Mouse (Mus musculus) left cerebral cortex, adult 6 months (tissue): Measurements from ENCODE around the gene Cdh24. TPM values are rescaled to one million over a fixed set of nuclear protein-coding genes. Genes with fewer than 3 reads are reported as not detected.

Experiments
- long read RNA-seq, 2 experiments: library from polyadenylated mRNA; unstranded; transcript quantifications; one replicate each; pipeline ENCODE4 v2.0.0; 2019 to 2020
- polyA plus RNA-seq: library from polyadenylated mRNA; unstranded; fragments of <200 nt; fragmentation: Nextera tagmentation; gene quantifications from 2 replicates; pipeline ENCODE4 v1.2.3, GENCODE M21; 2021

The Cdh24 gene
- polyA plus RNA-seq, result 0.64 and 0.83 TPM in 2 replicates
- long read RNA-seq, experiment 1, partial matches to known transcripts, result 0 of 2 reads
- long read RNA-seq, experiment 1, other reads (novel, unspliced or antisense), result 2 of 2 reads
- long read RNA-seq, experiment 2, result 0 reads

GRCm38 (mm10) chr14:54641305-54641969 is at the start of gene Cdh24:
Gene Cdh24 (minus strand): TSS chr14:54641364.

GRCm38 (mm10) chr14:54686522-54687143 is 45.5 kb upstream of the Cdh24 start, which contains the start of gene Acin1:
Gene Acin1 (minus strand): TSS chr14:54686931.

GRCm38 (mm10) chr14:54686063-54686521 is 44.9 kb upstream of the Cdh24 start, which contains the start of gene 1700123O20Rik:
Gene 1700123O20Rik (plus strand): TSS chr14:54686216.

GRCm38 (mm10) chr14:54640946-54641304 is 239 bp downstream of the Cdh24 start, which contains the start of gene Gm17606:
Gene Gm17606 (plus strand): TSS chr14:54640952.

GRCm38 (mm10) chr14:54621133-54621532 is 20.0 kb downstream of the Cdh24 start, which contains the start of gene Psmb11:
Gene Psmb11 (plus strand): TSS chr14:54621433.

GRCm38 (mm10) chr14:54617897-54618365 is 23.2 kb downstream of the Cdh24 start, which contains the start of gene Psmb5:
Gene Psmb5 (minus strand): TSS chr14:54618022.

GRCm38 (mm10) chr14:54605752-54606321 is 35.3 kb downstream of the Cdh24 start, which contains the start of gene 4931414P19Rik:
Gene 4931414P19Rik (minus strand): TSS chr14:54605993.

Other genes with a start within 250 kb of the Cdh24 start
- gene Slc7a7, start 223.6 kb downstream of the Cdh24 start, polyA plus RNA-seq, result 1.0 and 2.1 TPM in 2 replicates
- gene Mrpl52, start 214.5 kb downstream of the Cdh24 start, polyA plus RNA-seq, result 395 and 463 TPM in 2 replicates
- 2.3 and 6.2 TPM in 2 replicates for gene Mmp14, start 209.8 kb downstream of the Cdh24 start, polyA plus RNA-seq
- gene Lrp10, start 177.2 kb downstream of the Cdh24 start, polyA plus RNA-seq, result 7.2 and 18.6 TPM in 2 replicates
- 8.8 and 13.8 TPM in 2 replicates for gene Rem2, start 165.3 kb downstream of the Cdh24 start, polyA plus RNA-seq
- gene Prmt5, start 123.8 kb downstream of the Cdh24 start, polyA plus RNA-seq, result 32.7 and 35.9 TPM in 2 replicates
- 3.4 and 4.0 TPM in 2 replicates for gene Haus4, start 86.7 kb downstream of the Cdh24 start, polyA plus RNA-seq
- gene Ajuba, start 63.8 kb downstream of the Cdh24 start, polyA plus RNA-seq, result 0.34 and 0.49 TPM in 2 replicates
- gene 4931414P19Rik, start 35.4 kb downstream of the Cdh24 start, polyA plus RNA-seq, result 1.6 and 3.0 TPM in 2 replicates
- 598 and 663 TPM in 2 replicates for gene Psmb5, start 23.3 kb downstream of the Cdh24 start, polyA plus RNA-seq
- 0.05 and 0.11 TPM in 2 replicates for gene Psmb11, start 19.9 kb downstream of the Cdh24 start, polyA plus RNA-seq
- not detected in 2 replicates for gene Gm17606, start 412 bp downstream of the Cdh24 start, polyA plus RNA-seq
- 44.0 and 47.2 TPM in 2 replicates for gene 1700123O20Rik, start 44.9 kb upstream of the Cdh24 start, polyA plus RNA-seq
- 28.3 and 32.9 TPM in 2 replicates for gene Acin1, start 45.6 kb upstream of the Cdh24 start, polyA plus RNA-seq
- not detected in 2 replicates for gene Gm29776, start 57.5 kb upstream of the Cdh24 start, polyA plus RNA-seq
- gene Cebpe, start 70.8 kb upstream of the Cdh24 start, polyA plus RNA-seq, result not detected in 2 replicates
- 17.7 and 25.0 TPM in 2 replicates for gene Slc7a8, start 140.6 kb upstream of the Cdh24 start, polyA plus RNA-seq
- gene Rnf212b, start 172.8 kb upstream of the Cdh24 start, polyA plus RNA-seq, result 0.10 TPM in 1 of 2 replicates, not detected in the other
- 5.8 and 7.3 TPM in 2 replicates for gene Homez, start 229.6 kb upstream of the Cdh24 start, polyA plus RNA-seq
- gene Ppp1r3e, start 236.2 kb upstream of the Cdh24 start, polyA plus RNA-seq, result 3.4 and 6.9 TPM in 2 replicates
- 7.9 and 8.1 TPM in 2 replicates for gene Bcl2l2, start 242.0 kb upstream of the Cdh24 start, polyA plus RNA-seq
- gene Gm20521, start 242.1 kb upstream of the Cdh24 start, polyA plus RNA-seq, result not detected in 2 replicates